Mouse (Mus musculus): ENCODE data around the gene Ankrd53. TPM values are rescaled to one million over a fixed set of nuclear protein-coding genes. Genes with fewer than 3 reads are reported as not detected.
A peak's percentile ranks its signal among the peaks of the same experiment; 100 is the strongest.

Gene Ankrd53
- total RNA-seq (2021), result not detected
- long read RNA-seq, experiment 1, result 0 reads
- long read RNA-seq, experiment 2, result 0 reads

GRCm38 (mm10) chr6:83762344-83762743 is at the start of gene Ankrd53:
Ankrd53 (plus strand) TSS chr6:83762644.
- TF ChIP-seq CTCF (conservative IDR thresholded peaks at IDR 0.05), result no peak
- no peak within 1 kb of the TSS for H3K27ac ChIP-seq
- peak within 1 kb of the TSS; percentile 17; the same call in 1 of the 2 replicates for H3K4me3 ChIP-seq
- DNase-seq (ENCODE audit: low spot score in 2 of 2), result no peak

DNA sequence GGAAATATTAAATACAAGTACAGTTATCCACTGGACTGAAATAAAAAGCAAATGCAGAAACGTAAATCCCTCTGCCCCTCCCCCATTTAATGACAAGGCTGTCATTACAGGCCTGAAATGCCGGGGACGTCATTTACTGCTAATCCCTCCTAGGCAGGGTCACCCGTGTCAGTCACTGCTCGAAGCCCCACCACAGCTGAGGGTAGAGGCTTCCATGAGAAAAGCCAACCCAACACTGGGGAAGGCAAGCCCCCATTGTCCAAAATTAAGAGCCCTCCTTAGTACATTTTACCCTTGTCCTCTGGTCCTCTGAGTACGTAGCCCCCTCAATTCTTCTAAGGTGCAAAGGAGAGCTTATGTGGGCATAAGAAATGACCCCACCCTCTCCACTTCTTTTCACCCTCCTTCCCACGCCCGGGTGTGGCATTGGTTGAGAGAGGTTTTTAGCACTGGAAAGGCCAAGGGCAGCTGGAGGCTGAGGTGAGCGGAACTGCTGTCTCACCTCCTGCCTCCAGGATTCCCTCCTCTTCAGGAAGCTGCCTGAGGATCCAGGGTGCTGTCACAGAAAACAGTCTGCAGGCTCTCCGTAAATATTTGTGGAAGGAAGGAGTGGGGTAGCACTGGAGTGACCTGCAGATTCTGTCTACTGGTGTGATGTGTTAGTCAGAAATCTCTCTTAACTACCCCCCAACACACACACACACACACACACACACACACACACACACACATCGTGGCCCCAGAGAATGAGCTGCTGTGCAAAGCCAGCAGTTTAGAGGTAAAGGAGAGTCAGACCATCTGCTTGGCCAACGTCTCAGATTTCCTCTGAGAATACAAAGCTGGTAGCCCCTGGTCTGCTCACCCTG is 48.9 kb upstream of the Ankrd53 start:
- TF ChIP-seq CTCF (conservative IDR thresholded peaks at IDR 0.05), result no peak
- DNase-seq (ENCODE audit: low spot score in 2 of 2), result no peak
- H3K27ac ChIP-seq, result no peak overlapping the region
- no peak overlapping the region for H3K4me3 ChIP-seq

DNA sequence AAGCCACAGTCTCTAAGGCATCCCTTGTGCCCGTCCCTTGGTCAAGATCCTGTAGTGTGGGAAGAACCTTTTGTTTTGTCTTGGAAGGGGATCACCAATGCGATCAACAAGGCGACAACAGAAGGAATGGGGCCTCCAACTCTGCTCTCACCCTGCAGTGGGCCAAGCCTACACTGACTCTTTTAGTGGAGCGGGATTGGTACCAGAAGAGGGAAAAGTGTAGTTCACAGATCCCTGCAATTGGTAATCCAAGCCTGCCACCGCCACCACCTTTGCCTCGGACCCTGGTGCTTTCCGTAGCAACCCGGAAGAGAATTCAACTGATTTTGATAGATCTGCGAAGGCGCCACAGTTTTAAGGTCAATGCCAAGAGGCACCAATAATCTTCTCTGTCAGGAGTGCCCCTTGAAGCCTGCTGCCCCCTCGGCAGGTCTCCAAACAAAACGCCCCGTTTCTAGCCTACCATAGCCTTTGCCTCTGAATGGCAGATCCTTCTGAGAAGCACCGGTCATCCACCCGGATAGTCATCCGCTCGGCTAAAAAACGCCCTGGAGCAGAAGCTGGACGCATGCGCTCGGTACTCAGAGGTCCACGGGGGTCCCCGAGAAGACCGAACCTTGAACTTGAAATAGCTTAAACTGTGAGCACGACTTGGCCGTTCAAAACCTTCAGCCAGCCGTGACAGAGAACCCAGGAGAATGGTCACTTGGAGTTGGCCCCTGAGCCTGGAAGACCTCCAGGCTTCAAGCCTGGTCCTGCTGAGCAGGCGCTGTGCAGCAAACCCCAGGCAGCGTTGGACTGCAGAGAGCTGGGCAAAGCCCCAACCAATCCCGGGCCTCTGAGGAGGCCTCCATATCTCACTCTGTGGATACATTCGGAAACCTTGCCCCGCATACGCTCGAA is 48.0 kb upstream of the Ankrd53 start:
- Histone ChIP-seq H3K4me3 (no peak overlapping the region), H3K27ac (no peak overlapping the region)
- no peak for DNase-seq (ENCODE audit: low spot score in 2 of 2)
- no peak for TF ChIP-seq CTCF (conservative IDR thresholded peaks at IDR 0.05)

- no peak overlapping the region for H3K4me3 ChIP-seq
- H3K27ac ChIP-seq, result no peak overlapping the region
- TF ChIP-seq CTCF (conservative IDR thresholded peaks at IDR 0.05), result no peak
- no peak for DNase-seq (ENCODE audit: low spot score in 2 of 2)
Measured at GRCm38 (mm10) chr6:83715461-83716196, 46.8 kb upstream of the Ankrd53 start.

GRCm38 (mm10) chr6:83717026-83717425 is 45.4 kb upstream of the Ankrd53 start:
- Histone ChIP-seq H3K27ac (no peak overlapping the region), H3K4me3 (no peak overlapping the region)
- no peak for TF ChIP-seq CTCF (conservative IDR thresholded peaks at IDR 0.05)
- no peak for DNase-seq (ENCODE audit: low spot score in 2 of 2)

DNA sequence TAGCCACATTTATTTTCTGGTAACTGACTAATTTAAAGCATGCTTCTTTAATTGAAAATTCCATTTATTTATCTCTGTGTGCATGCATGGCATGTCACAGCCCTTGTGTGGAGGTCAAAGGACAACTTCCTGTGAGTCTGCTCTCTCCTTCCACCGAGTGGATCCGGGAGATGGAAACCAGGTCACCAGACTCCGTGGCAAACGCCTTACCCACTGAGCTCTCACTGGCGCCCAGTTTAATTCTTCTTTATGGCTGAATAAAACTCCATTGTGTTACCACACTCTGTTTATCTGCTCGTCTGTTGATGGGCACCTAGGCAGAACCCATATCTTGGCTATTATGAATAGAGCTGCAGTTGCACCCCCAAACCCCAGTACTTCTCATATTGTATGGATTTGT is 39.9 kb upstream of the Ankrd53 start:
- TF ChIP-seq CTCF (conservative IDR thresholded peaks at IDR 0.05), result no peak
- H3K4me3 ChIP-seq, result no peak overlapping the region
- DNase-seq (ENCODE audit: low spot score in 2 of 2), result no peak
- no peak overlapping the region for H3K27ac ChIP-seq

GRCm38 (mm10) chr6:83727178-83727577 is 35.3 kb upstream of the Ankrd53 start:
- no peak overlapping the region for H3K4me3 ChIP-seq
- peak; percentile 56 for TF ChIP-seq CTCF (conservative IDR thresholded peaks at IDR 0.05)
- no peak overlapping the region for H3K27ac ChIP-seq
- no peak for DNase-seq (ENCODE audit: low spot score in 2 of 2)

GRCm38 (mm10) chr6:83728488-83728887 is 34.0 kb upstream of the Ankrd53 start:
- peak; percentile 77 for TF ChIP-seq CTCF (conservative IDR thresholded peaks at IDR 0.05)

DNA sequence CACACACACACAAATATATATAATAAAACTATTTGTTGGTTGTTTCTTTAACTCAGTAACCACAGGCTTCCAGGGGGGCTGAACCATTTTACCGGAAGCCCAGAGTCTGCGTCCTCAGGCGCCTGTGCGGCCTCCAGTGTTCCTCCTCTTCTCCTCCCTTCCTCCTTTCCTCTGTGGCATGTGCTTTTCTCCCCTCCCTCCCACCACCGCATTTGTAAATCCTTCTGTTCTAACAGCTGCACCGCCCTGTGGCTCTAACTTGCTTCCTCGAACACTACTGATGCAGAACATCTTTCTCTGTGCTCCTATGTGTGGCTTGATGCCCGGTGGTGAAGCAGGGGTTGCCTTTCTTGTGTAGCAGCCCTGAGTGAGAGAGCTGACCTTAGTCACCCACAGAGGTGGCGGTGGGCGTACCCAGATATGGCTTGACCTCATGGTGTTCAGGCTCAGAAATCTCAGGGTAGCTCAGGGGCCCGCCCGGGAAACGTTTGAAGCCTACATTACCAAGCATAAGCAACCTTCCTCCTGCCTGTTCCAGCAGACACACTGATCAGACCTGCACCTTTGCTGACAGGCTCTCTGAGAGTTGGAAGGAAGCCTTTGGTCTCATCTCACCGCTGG is 33.0 kb upstream of the Ankrd53 start:
- Histone ChIP-seq H3K27ac (no peak overlapping the region), H3K4me3 (no peak overlapping the region)
- TF ChIP-seq CTCF (conservative IDR thresholded peaks at IDR 0.05), result no peak
- DNase-seq (ENCODE audit: low spot score in 2 of 2), result peak; percentile 23

More at GRCm38 (mm10) chr6:83728488-83728887, 34.0 kb upstream of the Ankrd53 start:
- Histone ChIP-seq H3K27ac (no peak overlapping the region), H3K4me3 (no peak overlapping the region)
- DNase-seq (ENCODE audit: low spot score in 2 of 2), result no peak

DNA sequence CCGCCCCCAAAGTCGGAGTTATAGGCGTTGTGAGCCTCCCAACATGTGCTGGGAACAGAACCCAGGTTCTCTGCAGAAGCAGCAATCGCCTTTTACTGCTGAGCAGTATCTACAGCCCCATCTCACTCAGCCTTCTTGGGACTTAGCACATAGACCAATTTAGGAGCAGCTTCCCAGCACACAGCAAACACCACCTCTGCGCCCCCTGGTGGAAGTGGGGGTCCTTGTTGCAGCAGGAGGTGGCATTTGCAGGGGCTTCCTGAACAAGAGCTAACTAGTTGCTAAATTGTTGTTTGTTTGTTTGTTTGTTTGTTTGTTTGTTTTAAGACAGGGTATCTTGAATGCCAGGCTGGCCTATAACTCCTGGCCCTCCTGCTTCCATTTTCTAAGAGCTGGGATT is 31.3 kb upstream of the Ankrd53 start:
- TF ChIP-seq CTCF (conservative IDR thresholded peaks at IDR 0.05), result peak; percentile 81
- DNase-seq (ENCODE audit: low spot score in 2 of 2), result peak in 1 of 2 experiments; percentile 69
- H3K4me3 ChIP-seq, result no peak overlapping the region

GRCm38 (mm10) chr6:83737311-83737710 is 25.1 kb upstream of the Ankrd53 start:
- no peak for TF ChIP-seq CTCF (conservative IDR thresholded peaks at IDR 0.05)
- no peak overlapping the region for H3K4me3 ChIP-seq
- no peak for DNase-seq (ENCODE audit: low spot score in 2 of 2)
- no peak overlapping the region for H3K27ac ChIP-seq

More for the DNA sequence above, 31.3 kb upstream of the Ankrd53 start:
- H3K27ac ChIP-seq, result no peak overlapping the region

DNA sequence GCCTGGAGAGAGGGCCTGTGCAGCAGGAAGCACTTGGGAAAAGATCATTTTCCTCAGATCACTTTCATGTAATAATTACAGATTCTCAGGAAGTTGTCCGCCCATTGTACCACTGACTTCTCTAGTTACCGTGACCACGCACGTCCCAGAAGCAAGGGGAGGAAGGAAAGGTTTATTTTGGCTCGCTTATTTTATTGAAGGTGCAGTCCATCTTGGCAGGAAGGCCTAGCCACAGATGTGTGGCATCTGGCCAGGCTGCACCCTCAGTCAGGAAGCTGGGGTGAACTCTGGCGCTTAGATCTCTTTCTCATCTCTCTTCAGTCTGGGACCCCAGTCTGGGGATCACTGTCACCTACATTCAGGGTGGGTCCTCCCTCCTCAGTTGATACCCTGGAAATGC is 23.8 kb upstream of the Ankrd53 start:
- Histone ChIP-seq H3K4me3 (no peak overlapping the region), H3K27ac (no peak overlapping the region)
- TF ChIP-seq CTCF (conservative IDR thresholded peaks at IDR 0.05), result no peak
- DNase-seq (ENCODE audit: low spot score in 2 of 2), result no peak

Measured in layer of hippocampus, adult 2 months (tissue).